Mouse (Mus musculus): ENCODE measurements around the gene Stmn1. TPM values are rescaled to one million over a fixed set of nuclear protein-coding genes. Genes with fewer than 3 reads are reported as not detected.

Stmn1 gene
- total RNA-seq (2021), result 10 to 100 TPM; 46.2 to 53.5 TPM
- long read RNA-seq, experiment 1, transcript Stmn1-201 (5 exons, 1,060 nt), result major isoform, 23 of 23 reads
- long read RNA-seq, experiment 1, partial matches to known transcripts, result 0 of 23 reads
- long read RNA-seq, experiment 1, other reads (novel, unspliced or antisense), result 0 of 23 reads
- long read RNA-seq, experiment 2, transcript Stmn1-201 (5 exons, 1,060 nt), result major isoform, 6 of 7 reads
- long read RNA-seq, experiment 2, partial matches to known transcripts, result 0 of 7 reads
- long read RNA-seq, experiment 2, other reads (novel, unspliced or antisense), result 1 of 7 reads

- peak; percentile 96 for DNase-seq
These were observed at the start of gene Stmn1 for GRCm38 (mm10) chr4:134468215-134468575. TSS of gene Stmn1 (plus strand) at chr4:134468320.

GRCm38 (mm10) chr4:134421971-134422370, 46.1 kb upstream of the Stmn1 start:
- DNase-seq, result no peak

GRCm38 (mm10) chr4:134423949-134424348, 44.2 kb upstream of the Stmn1 start:
- DNase-seq, result no peak

- DNase-seq, result no peak
These were observed 43.0 kb upstream of the Stmn1 start for GRCm38 (mm10) chr4:134425088-134425487.

- DNase-seq, result no peak
These were observed 37.6 kb upstream of the Stmn1 start for GRCm38 (mm10) chr4:134430381-134431004.

- no peak for DNase-seq
These were observed 35.3 kb upstream of the Stmn1 start for GRCm38 (mm10) chr4:134432686-134433360.

- no peak for DNase-seq
These were observed 31.9 kb upstream of the Stmn1 start for GRCm38 (mm10) chr4:134436185-134436584.

- peak in 1 of 2 experiments; percentile 37 for DNase-seq
These were observed 31.5 kb upstream of the Stmn1 start for GRCm38 (mm10) chr4:134436659-134437058.

GRCm38 (mm10) chr4:134439119-134439518, 29.0 kb upstream of the Stmn1 start:
- no peak for DNase-seq

GRCm38 (mm10) chr4:134439919-134440318, 28.2 kb upstream of the Stmn1 start:
- no peak for DNase-seq

- no peak for DNase-seq
These were observed 25.9 kb upstream of the Stmn1 start for GRCm38 (mm10) chr4:134442216-134442615.

- DNase-seq, result no peak
These were observed 24.5 kb upstream of the Stmn1 start for GRCm38 (mm10) chr4:134443589-134443988.

- DNase-seq, result no peak
These were observed 23.2 kb upstream of the Stmn1 start for GRCm38 (mm10) chr4:134444949-134445348.

GRCm38 (mm10) chr4:134445489-134445888, 22.6 kb upstream of the Stmn1 start:
- DNase-seq, result no peak

GRCm38 (mm10) chr4:134447966-134448365, 20.2 kb upstream of the Stmn1 start:
- no peak for DNase-seq

- DNase-seq, result no peak
These were observed 18.3 kb upstream of the Stmn1 start for GRCm38 (mm10) chr4:134449595-134450391.

- DNase-seq, result peak; percentile 15 to 34
These were observed 17.5 kb upstream of the Stmn1 start for GRCm38 (mm10) chr4:134450392-134451195.

- no peak for DNase-seq
These were observed 16.6 kb upstream of the Stmn1 start for GRCm38 (mm10) chr4:134451484-134451883.

GRCm38 (mm10) chr4:134453619-134454400, 14.3 kb upstream of the Stmn1 start:
- DNase-seq, result peak; percentile 47 to 52

- DNase-seq, result no peak
These were observed 12.8 kb upstream of the Stmn1 start for GRCm38 (mm10) chr4:134455310-134455709.

Data from adrenal gland, postnatal 36 days (tissue).